ENCODE assay signal across 24 mouse cellular contexts in the genomic region with DNA sequence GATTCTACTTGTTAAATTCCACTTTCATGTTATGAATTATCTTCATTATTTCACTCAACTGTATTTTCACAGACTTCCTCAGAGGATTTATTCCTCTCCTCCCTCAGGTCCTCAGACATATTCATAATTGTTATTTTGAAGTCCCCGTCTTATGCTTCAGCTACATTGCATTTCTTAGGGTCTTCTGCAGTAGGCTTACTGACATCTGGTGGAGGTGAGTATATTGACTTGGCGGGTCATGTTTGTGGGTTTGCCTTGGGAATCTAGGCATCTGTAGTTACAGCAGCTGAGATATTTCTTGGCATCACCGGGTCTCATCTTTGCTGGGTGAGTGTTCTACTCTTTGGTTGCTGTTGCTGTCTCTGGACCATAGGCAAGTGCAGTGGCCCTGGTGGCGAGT. TPM values are rescaled to one million over a fixed set of nuclear protein-coding genes. Genes with fewer than 3 reads are reported as not detected.
DNase-seq lines count a peak whose midpoint lies in the region; ATAC-seq and TF ChIP-seq lines count a peak whose summit lies in the region.
"Had no signal": no experiment of that assay in that cellular context is flagged by ENCODE, and none has a peak within 500 bp of the region (broad histone marks: within the 10 kb centered on the region; RNA-seq: fewer than 3 reads in every experiment).

A gene (plus strand): TSS at position 158 of the 400 bp plus-strand sequence.

- peak; percentile 31 for TF ChIP-seq CTCF in forebrain, postnatal 0 days (IDR thresholded peaks at IDR 0.05; ENCODE audit: low read depth)
- peak; percentile 54; the same call in 1 of the 2 replicates for TF ChIP-seq CTCF in kidney, postnatal 0 days (IDR thresholded peaks at IDR 0.05; ENCODE audit: low read depth)
- TF ChIP-seq CTCF in stomach, postnatal 0 days (IDR thresholded peaks at IDR 0.05; ENCODE audit: low read depth): peak; percentile 54
- TF ChIP-seq CTCF in cerebellum, adult 2 months (IDR thresholded peaks at IDR 0.05; ENCODE audit: borderline replicate concordance, insufficient read depth, low read depth, low read length): no peak

- H3K27ac ChIP-seq in forebrain, postnatal 0 days (ENCODE audit: low read depth, low read length): no peak within 1 kb of the TSS
- H3K27ac ChIP-seq in forebrain, embryonic 10.5 days: no peak within 1 kb of the TSS
- H3K27ac ChIP-seq in kidney, postnatal 0 days: no peak within 1 kb of the TSS
- no peak within 1 kb of the TSS for H3K27ac ChIP-seq in stomach, postnatal 0 days (replicated peaks)
- no peak within 1 kb of the TSS for H3K27ac ChIP-seq in cerebellum, adult 2 months (ENCODE audit: insufficient read depth, low read length)
- H3K27ac ChIP-seq: embryonic facial prominence, embryonic 15.5 days; heart, embryonic 15.5 days; hindbrain, embryonic 10.5 days; limb, embryonic 12.5 days; lung, embryonic 15.5 days; midbrain, embryonic 15.5 days; stomach, embryonic 15.5 days had no signal

- no peaks in the 10 kb centered on the region for H3K27me3 ChIP-seq in forebrain, postnatal 0 days (ENCODE audit: insufficient read depth, low read length)
- no peaks in the 10 kb centered on the region for H3K27me3 ChIP-seq in forebrain, embryonic 10.5 days (ENCODE audit: poor library complexity, severe bottlenecking)
- H3K27me3 ChIP-seq in kidney, postnatal 0 days (ENCODE audit: insufficient read depth, low read length): no peaks in the 10 kb centered on the region
- no peaks in the 10 kb centered on the region for H3K27me3 ChIP-seq in stomach, postnatal 0 days (ENCODE audit: control insufficient read depth, insufficient read depth, low read length)
- H3K27me3 ChIP-seq in cerebellum, adult 2 months (ENCODE audit: control insufficient read depth, insufficient read depth, low read length): no peaks in the 10 kb centered on the region
- H3K27me3 ChIP-seq: embryonic facial prominence, embryonic 15.5 days; heart, embryonic 15.5 days; limb, embryonic 12.5 days; lung, embryonic 15.5 days; midbrain, embryonic 15.5 days; stomach, embryonic 15.5 days had no signal

- H3K4me3 ChIP-seq in forebrain, postnatal 0 days (ENCODE audit: low read depth, low read length): no peak within 1 kb of the TSS
- H3K4me3 ChIP-seq in forebrain, embryonic 10.5 days: no peak within 1 kb of the TSS
- no peak within 1 kb of the TSS for H3K4me3 ChIP-seq in kidney, postnatal 0 days (replicated peaks; ENCODE audit: low read depth, low read length)
- H3K4me3 ChIP-seq in stomach, postnatal 0 days (ENCODE audit: low read depth, low read length): no peak within 1 kb of the TSS
- no peak within 1 kb of the TSS for H3K4me3 ChIP-seq in cerebellum, adult 2 months (replicated peaks; ENCODE audit: insufficient read depth, low read depth, low read length)
- H3K4me3 ChIP-seq: embryonic facial prominence, embryonic 15.5 days; heart, embryonic 15.5 days; hindbrain, embryonic 10.5 days; limb, embryonic 12.5 days; lung, embryonic 15.5 days; megakaryocyte, embryonic 14.5 days; midbrain, embryonic 15.5 days; stomach, embryonic 15.5 days had no signal

- 89% methylated on average over 4 of the region's 4 CpGs for WGBS in forebrain, postnatal 0 days
- WGBS in forebrain, embryonic 10.5 days: 79% methylated on average over 4 of the region's 4 CpGs
- 80% methylated on average over 4 of the region's 4 CpGs for WGBS in kidney, postnatal 0 days
- 71% methylated on average over 4 of the region's 4 CpGs for WGBS in stomach, postnatal 0 days
- 85% methylated on average over 4 of the region's 4 CpGs for WGBS in cerebellum, adult 2 months

- H3K4me1 ChIP-seq in forebrain, postnatal 0 days (ENCODE audit: insufficient read depth): no peaks in the 10 kb centered on the region
- H3K4me1 ChIP-seq in forebrain, embryonic 10.5 days: peaks cover 12% of the 10 kb centered on the region
- no peaks in the 10 kb centered on the region for H3K4me1 ChIP-seq in kidney, postnatal 0 days (replicated peaks; ENCODE audit: insufficient read depth, low read length)
- H3K4me1 ChIP-seq in stomach, postnatal 0 days (replicated peaks; ENCODE audit: control insufficient read depth, insufficient read depth): no peaks in the 10 kb centered on the region
- H3K4me1 ChIP-seq in cerebellum, adult 2 months (ENCODE audit: control insufficient read depth, insufficient read depth, low read length): 0 out of 2 replicates have a peak, but pooled peaks cover 3% of the 10 kb centered on the region
- H3K4me1 ChIP-seq: embryonic facial prominence, embryonic 15.5 days; limb, embryonic 12.5 days; midbrain, embryonic 15.5 days had no signal

- ATAC-seq in forebrain, postnatal 0 days: no peak
- no peak for ATAC-seq in kidney, postnatal 0 days (replicated peaks; ENCODE audit: low FRiP score, low read depth)
- no peak for ATAC-seq in stomach, postnatal 0 days (ENCODE audit: low FRiP score, low TSS enrichment)
- ATAC-seq: midbrain, embryonic 15.5 days had no signal

- H3K36me3 ChIP-seq in forebrain, postnatal 0 days (ENCODE audit: insufficient read depth): no peaks in the 10 kb centered on the region
- no peaks in the 10 kb centered on the region for H3K36me3 ChIP-seq in forebrain, embryonic 10.5 days (replicated peaks)
- no peaks in the 10 kb centered on the region for H3K36me3 ChIP-seq in kidney, postnatal 0 days (ENCODE audit: insufficient read depth, low read length)
- no peaks in the 10 kb centered on the region for H3K36me3 ChIP-seq in stomach, postnatal 0 days (ENCODE audit: control insufficient read depth, insufficient read depth, low read length)
- H3K36me3 ChIP-seq: embryonic facial prominence, embryonic 15.5 days; heart, embryonic 15.5 days; hindbrain, embryonic 10.5 days; limb, embryonic 12.5 days; lung, embryonic 15.5 days; midbrain, embryonic 15.5 days; stomach, embryonic 15.5 days had no signal

- H3K4me2 ChIP-seq in forebrain, postnatal 0 days (ENCODE audit: low read depth): no peak within 1 kb of the TSS
- no peak within 1 kb of the TSS for H3K4me2 ChIP-seq in kidney, postnatal 0 days (ENCODE audit: low read length)
- no peak within 1 kb of the TSS for H3K4me2 ChIP-seq in stomach, postnatal 0 days (replicated peaks; ENCODE audit: low read depth)
- H3K4me2 ChIP-seq: embryonic facial prominence, embryonic 15.5 days; heart, embryonic 15.5 days; limb, embryonic 12.5 days; lung, embryonic 15.5 days; midbrain, embryonic 15.5 days; stomach, embryonic 15.5 days had no signal

- no peak for TF ChIP-seq EP300 in stomach, postnatal 0 days (optimal IDR thresholded peaks at IDR 0.05)

- no peak within 1 kb of the TSS for H3K9ac ChIP-seq in forebrain, postnatal 0 days
- no peak within 1 kb of the TSS for H3K9ac ChIP-seq in kidney, postnatal 0 days (ENCODE audit: low read depth, low read length)
- no peak within 1 kb of the TSS for H3K9ac ChIP-seq in stomach, postnatal 0 days (ENCODE audit: low read length)
- H3K9ac ChIP-seq: embryonic facial prominence, embryonic 15.5 days; heart, embryonic 15.5 days; limb, embryonic 12.5 days; lung, embryonic 15.5 days; midbrain, embryonic 15.5 days; stomach, embryonic 15.5 days had no signal

- H3K9me3 ChIP-seq in forebrain, postnatal 0 days (ENCODE audit: low read length): no peaks in the 10 kb centered on the region
- no peaks in the 10 kb centered on the region for H3K9me3 ChIP-seq in forebrain, embryonic 10.5 days
- no peaks in the 10 kb centered on the region for H3K9me3 ChIP-seq in kidney, postnatal 0 days (replicated peaks; ENCODE audit: low read length)
- H3K9me3 ChIP-seq in stomach, postnatal 0 days (ENCODE audit: control insufficient read depth, low read length): no peaks in the 10 kb centered on the region
- H3K9me3 ChIP-seq: embryonic facial prominence, embryonic 15.5 days; heart, embryonic 15.5 days; hindbrain, embryonic 10.5 days; limb, embryonic 12.5 days; lung, embryonic 15.5 days; midbrain, embryonic 15.5 days; stomach, embryonic 15.5 days had no signal

- no peak for TF ChIP-seq POLR2A in cerebellum, adult 2 months (IDR thresholded peaks at IDR 0.05; ENCODE audit: borderline replicate concordance, insufficient read depth, low read length)

- no peak for DNase-seq in forebrain, postnatal 0 days
- DNase-seq in forebrain, embryonic 10.5 days (ENCODE audit: extremely low spot score, low spot score): no peak
- no peak for DNase-seq in kidney, postnatal 0 days (ENCODE audit: low spot score)
- DNase-seq in kidney, postnatal 25 days: no peak
- DNase-seq in thymus, postnatal 0 days (ENCODE audit: low spot score): peak; percentile 22
- no peak for DNase-seq in thymus, adult 18-20 months
- DNase-seq in stomach, postnatal 0 days (ENCODE audit: low spot score): no peak
- no peak for DNase-seq in cerebellum, adult 2 months
- DNase-seq: cerebellum, postnatal 14 days; embryo, embryonic 11 days; gastrocnemius, postnatal 14 days; heart, adult 18-20 months; kidney, adult 9 months; right cerebral cortex, postnatal 14 days; thymus, postnatal 14 days had no signal

RNA-seq across cellular contexts. Expression of the gene that starts here (rescaled TPM):
- total RNA-seq in forebrain, postnatal 0 days (2014; rRNA removed): 0.38 and 0.62 TPM in 2 replicates
- 0.58 and 0.75 TPM in 2 replicates for polyA plus RNA-seq in forebrain, postnatal 0 days (2015; fragmentation: Nextera tagmentation; extraction: Ambion mirVana)
- polyA plus RNA-seq in forebrain, embryonic 10.5 days (2016; fragmentation: Nextera tagmentation; extraction: Ambion mirVana): 0.06 and 0.15 TPM in 2 replicates
- polyA plus RNA-seq in kidney, postnatal 0 days (2015; fragmentation: Nextera tagmentation; extraction: Ambion mirVana): 11.9 and 13.1 TPM in 2 replicates
- polyA plus RNA-seq in thymus, postnatal 0 days (2015; fragmentation: Nextera tagmentation; extraction: Ambion mirVana): 0.42 and 0.55 TPM in 2 replicates
- 3.8 and 5.3 TPM in 2 replicates for polyA plus RNA-seq in stomach, postnatal 0 days (2015; fragmentation: Nextera tagmentation; extraction: Ambion mirVana)
- 0.20 and 0.33 TPM in 2 replicates for polyA plus RNA-seq in cerebellum, adult 2 months (2012; rRNA removed)
- polyA plus RNA-seq: forebrain, embryonic 11.5 days; hindbrain, embryonic 10.5 days had no signal

Comparison
In these comparisons a context has a peak if more than half of its experiments do, and no peak if none do; other contexts are left out.
1. Peak in DNase-seq in thymus, postnatal 0 days; RNA of the gene not detected or under 1 TPM.